Mouse (Mus musculus) testis, adult 2 months (tissue): ENCODE measurements around the gene 1110017D15Rik.

ENCODE experiments used
- CTCF ChIP-seq: fragments of 200-500 bp; IDR thresholded peaks from 2 replicates; pipeline ENCODE4 v1.5.1; 2012; ENCODE audit warnings: low read depth, mild to moderate bottlenecking, inconsistent platforms, low read length, moderate library complexity; ENCODE audit not compliant: control insufficient read depth, insufficient read depth, insufficient replicate concordance
- POLR2A ChIP-seq: fragments of 200-500 bp; IDR thresholded peaks from 2 replicates; pipeline ENCODE4 v1.6.1; 2012; ENCODE audit warnings: low read depth, mild to moderate bottlenecking, inconsistent platforms, low read length, moderate library complexity; ENCODE audit not compliant: control insufficient read depth

DNA sequence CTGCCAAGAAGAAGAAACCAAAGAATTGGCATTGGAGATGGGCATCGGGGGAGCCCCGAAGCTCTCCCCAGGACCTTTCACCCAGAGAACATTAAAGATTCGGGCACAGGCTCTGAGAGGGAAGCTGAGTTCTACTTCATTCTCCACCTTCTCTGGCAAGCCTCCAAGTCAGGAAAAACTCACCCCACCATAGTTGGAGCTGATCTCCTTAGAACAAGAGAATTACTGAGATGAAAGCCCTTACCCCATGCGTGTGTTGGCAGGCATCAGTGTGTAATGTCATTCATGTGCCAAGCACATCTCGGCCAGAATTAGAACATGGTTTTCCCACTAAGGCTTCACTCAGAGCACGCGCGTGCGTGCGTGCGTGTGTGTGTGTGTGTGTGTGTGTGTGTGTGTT, 21.3 kb downstream of the 1110017D15Rik start:
- TF ChIP-seq CTCF: no peak
- TF ChIP-seq POLR2A: no peak
